Mouse (Mus musculus) c-Kit-negative CD71-positive TER-119-positive erythroid progenitor cells, embryonic 14.5 days (primary cell): Measurements from ENCODE around the gene Olfr1198.

ENCODE experiments used
- DNase-seq: peaks from one replicate; pipeline ENCODE4 v3.0.0-alpha.2; 2013; ENCODE audit warnings: low read depth, low spot score

Olfr1198 gene

DNA sequence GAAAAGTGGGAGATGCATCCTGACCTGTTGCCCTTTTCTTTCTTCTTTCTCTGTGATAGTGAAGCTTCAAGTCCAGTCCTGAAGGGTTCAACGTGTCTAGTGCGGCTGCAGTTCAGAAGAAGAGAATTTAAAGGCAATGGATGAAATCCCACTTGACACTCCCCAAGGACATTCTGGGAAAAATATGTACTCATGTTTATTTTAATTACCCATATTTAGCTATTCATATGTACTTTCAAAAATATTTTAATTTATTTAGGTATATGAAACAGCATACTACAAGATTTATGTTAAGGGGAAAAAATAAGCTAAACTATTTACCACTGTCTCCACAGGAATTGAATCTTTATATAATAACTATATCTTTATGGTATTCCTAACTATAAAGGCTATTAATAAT, at the start of gene Olfr1198:
Gene Olfr1198, minus strand, starts transcription at position 101 of the 400 bp plus-strand sequence.
- DNase-seq: no peak

DNA sequence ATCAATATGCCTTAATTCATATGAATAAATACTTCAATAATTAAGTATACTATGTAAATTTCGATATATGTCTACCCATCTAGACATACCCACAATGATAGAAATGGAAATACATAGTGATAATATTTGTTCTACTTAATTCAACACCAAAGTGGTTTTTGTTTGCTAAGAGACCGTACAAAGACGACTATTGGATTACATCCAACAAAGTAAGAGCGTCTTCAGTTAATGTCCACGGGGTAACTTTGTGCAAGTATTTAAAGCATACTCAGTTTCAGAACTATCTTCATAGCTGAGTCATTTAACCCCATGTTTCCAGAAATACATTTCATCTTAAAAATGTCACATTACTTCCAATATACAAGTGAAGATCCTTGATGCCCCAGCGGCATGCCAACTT, 41.6 kb upstream of the Olfr1198 start, which contains the start of gene Olfr1201:
Gene Olfr1201, plus strand, starts transcription at position 301 of the 400 bp plus-strand sequence.
- no peak for DNase-seq

DNA sequence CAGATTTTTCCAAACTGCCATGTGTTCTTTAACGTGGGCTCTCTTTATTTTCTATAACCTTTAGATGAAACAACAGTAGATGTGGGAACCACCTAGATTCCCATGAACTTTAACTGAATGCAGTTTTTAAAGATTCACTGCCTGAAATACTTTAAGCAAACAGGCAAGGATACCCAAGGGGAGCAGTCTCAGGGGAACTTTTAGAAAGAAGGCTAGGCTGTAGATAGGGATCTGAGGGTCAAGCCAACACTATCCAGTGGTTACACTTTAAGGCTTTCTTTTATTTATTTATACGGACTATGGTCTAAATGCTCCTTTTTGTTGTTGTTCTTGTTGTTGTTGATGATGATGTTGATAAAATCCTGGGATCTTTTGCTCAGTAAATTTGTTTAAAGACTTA, 19.2 kb upstream of the Olfr1198 start, which contains the start of gene Olfr1200:
Gene Olfr1200, minus strand, starts transcription at position 101 of the 400 bp plus-strand sequence.
- DNase-seq: no peak

DNA sequence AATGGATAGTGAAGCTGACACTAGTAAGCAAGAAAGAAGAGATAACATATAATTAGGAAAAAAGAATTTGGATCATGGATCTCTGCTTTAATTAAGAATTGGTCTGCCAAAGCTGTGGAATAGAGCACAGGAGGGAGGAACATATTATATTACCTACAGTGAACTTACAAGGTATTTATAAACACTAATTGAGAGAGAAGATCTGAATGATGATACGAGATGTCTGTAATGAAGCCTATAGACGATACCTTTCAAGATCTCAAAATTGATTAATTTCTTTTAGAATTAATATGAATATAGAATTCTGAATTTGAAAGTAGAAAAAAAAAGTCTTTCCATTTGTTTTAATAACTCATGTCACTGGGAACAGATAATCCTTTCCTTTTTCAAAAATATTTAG, 9.2 kb upstream of the Olfr1198 start, which contains the start of gene Olfr1199:
Gene Olfr1199, minus strand, starts transcription at position 101 of the 400 bp plus-strand sequence.
- DNase-seq: no peak

DNA sequence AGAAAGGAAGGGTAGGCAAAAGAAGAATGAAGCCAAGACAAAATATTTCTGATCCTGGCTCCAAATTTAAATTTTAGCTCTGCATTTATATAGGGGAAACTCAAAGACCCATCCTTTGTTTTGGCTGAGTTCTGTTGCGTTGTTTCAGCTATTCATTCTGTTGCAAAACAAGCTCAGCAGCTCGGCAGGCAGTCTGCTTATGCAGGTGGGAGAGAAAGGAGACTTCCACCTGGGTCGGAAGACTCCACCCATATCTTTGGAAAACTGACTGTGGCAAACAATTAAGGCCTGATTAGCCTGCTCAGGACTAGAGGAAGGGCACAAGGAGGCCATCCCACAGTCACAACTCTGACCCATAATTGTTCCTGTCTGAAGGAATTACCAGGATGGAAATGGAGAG, 7.8 kb downstream of the Olfr1198 start:
- DNase-seq: no peak

DNA sequence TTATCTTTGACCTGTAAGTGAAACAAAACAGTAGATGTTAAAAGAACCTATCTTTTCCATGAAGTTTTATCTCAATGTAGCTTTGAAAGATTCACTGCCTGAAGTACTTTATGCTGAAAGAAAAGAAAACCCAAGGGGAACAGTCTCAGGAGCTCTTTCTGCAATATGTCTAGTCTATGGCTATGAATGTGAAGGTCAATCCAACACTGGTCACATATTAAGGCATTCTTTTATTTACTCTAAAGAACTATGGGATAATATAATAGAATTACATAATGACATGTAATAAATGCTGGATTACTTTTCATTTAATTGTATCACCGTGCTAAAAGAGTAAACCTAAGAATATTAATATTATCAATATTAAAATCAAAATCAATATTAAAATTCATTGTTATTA, 18.9 kb downstream of the Olfr1198 start, which contains the start of gene Olfr1197:
Gene Olfr1197, minus strand, starts transcription at position 101 of the 400 bp plus-strand sequence.
- DNase-seq: no peak

DNA sequence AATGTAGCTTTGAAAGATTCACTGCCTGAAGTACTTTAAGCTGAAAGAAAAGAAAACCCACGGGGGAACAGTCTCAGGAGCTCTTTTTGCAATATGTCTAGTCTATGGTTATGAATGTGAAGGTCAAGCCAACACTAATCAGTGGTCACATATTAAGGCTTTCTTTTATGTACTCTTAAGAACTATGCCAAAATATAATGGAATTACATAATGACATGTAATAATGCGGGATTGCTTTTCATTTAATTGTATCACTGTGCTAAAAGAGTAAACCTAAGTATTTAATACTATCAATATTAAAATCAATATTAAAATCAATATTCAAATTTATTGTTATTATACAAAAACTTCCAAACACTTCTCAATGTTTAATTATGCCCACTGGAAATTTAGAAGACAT, 46.7 kb downstream of the Olfr1198 start, which contains the start of gene Olfr1196:
Gene Olfr1196, minus strand, starts transcription at position 101 of the 400 bp plus-strand sequence.
- DNase-seq: no peak
